In the genomic region with DNA sequence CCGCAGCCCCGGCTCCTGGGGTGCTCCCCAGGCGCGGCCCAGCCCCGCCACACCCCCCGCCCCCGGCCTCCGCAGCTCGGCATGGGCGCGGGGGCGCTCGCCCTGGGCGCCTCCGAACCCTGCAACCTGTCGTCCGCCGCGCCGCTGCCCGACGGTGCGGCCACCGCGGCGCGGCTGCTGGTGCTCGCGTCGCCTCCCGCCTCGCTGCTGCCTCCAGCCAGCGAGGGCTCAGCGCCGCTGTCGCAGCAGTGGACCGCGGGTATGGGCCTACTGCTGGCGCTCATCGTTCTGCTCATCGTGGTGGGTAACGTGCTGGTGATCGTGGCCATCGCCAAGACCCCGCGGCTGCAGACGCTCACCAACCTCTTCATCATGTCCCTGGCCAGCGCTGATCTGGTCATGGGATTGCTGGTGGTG, we compare ENCODE assay signal across 8 mouse cellular contexts. TPM values are rescaled to one million over a fixed set of nuclear protein-coding genes. Genes with fewer than 3 reads are reported as not detected.
DNase-seq lines count a peak whose midpoint lies in the region; ATAC-seq and TF ChIP-seq lines count a peak whose summit lies in the region.

No protein-coding gene starts in this region.

- no peaks in the 10 kb centered on the region; the same call in 1 of the 2 replicates for H3K4me1 ChIP-seq in cerebellum, adult 2 months (ENCODE audit: control insufficient read depth, insufficient read depth, low read length)
- H3K4me1 ChIP-seq in spleen, adult 2 months (ENCODE audit: control insufficient read depth, insufficient read depth, insufficient read length), result peaks cover 12% of the 10 kb centered on the region
- peaks cover 21% of the 10 kb centered on the region for H3K4me1 ChIP-seq in limb, embryonic 14.5 days (ENCODE audit: control insufficient read depth, insufficient read depth, low read length)

- no peak for ATAC-seq in limb, embryonic 14.5 days (ENCODE audit: low FRiP score, low read depth)

- peak overlapping the region; percentile 7 for H3K4me3 ChIP-seq in cerebellum, adult 2 months (replicated peaks; ENCODE audit: insufficient read depth, low read depth, low read length)
- peak overlapping the region; percentile 53; the same call in 1 of the 2 replicates for H3K4me3 ChIP-seq in spleen, adult 2 months (ENCODE audit: extremely low read depth, insufficient read depth, insufficient read length)
- H3K4me3 ChIP-seq in limb, embryonic 14.5 days (replicated peaks; ENCODE audit: low read length), result peak overlapping the region; percentile 51

- H3K36me3 ChIP-seq in spleen, adult 2 months (ENCODE audit: control insufficient read depth, insufficient read depth, low read length), result no peaks in the 10 kb centered on the region
- H3K36me3 ChIP-seq in limb, embryonic 14.5 days (ENCODE audit: control insufficient read depth, insufficient read depth, low read length), result no peaks in the 10 kb centered on the region

- H3K9ac ChIP-seq in limb, embryonic 14.5 days (ENCODE audit: low read depth, low read length, severe bottlenecking), result peak overlapping the region; percentile 56

- H3K4me2 ChIP-seq in limb, embryonic 14.5 days (replicated peaks; ENCODE audit: low read depth, low read length, severe bottlenecking), result peak overlapping the region; percentile 96

- TF ChIP-seq CTCF in cerebellum, adult 2 months (IDR thresholded peaks at IDR 0.05; ENCODE audit: borderline replicate concordance, insufficient read depth, low read depth, low read length), result no peak
- TF ChIP-seq CTCF in spleen, adult 2 months (IDR thresholded peaks at IDR 0.05; ENCODE audit: extremely low read depth, insufficient read depth, insufficient read length, insufficient replicate concordance), result no peak

- no peak overlapping the region for H3K27ac ChIP-seq in cerebellum, adult 2 months (ENCODE audit: insufficient read depth, low read length)
- H3K27ac ChIP-seq in spleen, adult 2 months (ENCODE audit: insufficient read depth, low read length), result peak overlapping the region; percentile 14; the same call in 1 of the 2 replicates
- no peak overlapping the region for H3K27ac ChIP-seq in limb, embryonic 14.5 days (replicated peaks; ENCODE audit: low read depth, low read length)

- under 1% methylated on average over 44 of the region's 48 CpGs for WGBS in cerebellum, adult 2 months
- 4% methylated on average over 36 of the region's 48 CpGs for WGBS in spleen, adult 2 months
- 0% methylated on average over 28 of the region's 48 CpGs for WGBS in limb, embryonic 14.5 days

- no peaks in the 10 kb centered on the region for H3K9me3 ChIP-seq in limb, embryonic 14.5 days (ENCODE audit: control insufficient read depth, low read length)

- no peak for TF ChIP-seq POLR2A in cerebellum, adult 2 months (IDR thresholded peaks at IDR 0.05; ENCODE audit: borderline replicate concordance, insufficient read depth, low read length)
- no peak for TF ChIP-seq POLR2A in spleen, adult 2 months (IDR thresholded peaks at IDR 0.05; ENCODE audit: low read depth, low read length)
- TF ChIP-seq POLR2A in limb, embryonic 14.5 days (IDR thresholded peaks at IDR 0.05; ENCODE audit: borderline replicate concordance, extremely low read depth, insufficient read depth, insufficient read length), result no peak

- H3K27me3 ChIP-seq in cerebellum, adult 2 months (ENCODE audit: control insufficient read depth, insufficient read depth, low read length), result peaks cover 6% of the 10 kb centered on the region; the same call in 1 of the 2 replicates
- peaks cover 32% of the 10 kb centered on the region for H3K27me3 ChIP-seq in spleen, adult 2 months (ENCODE audit: control insufficient read depth, insufficient read depth, low read length)
- H3K27me3 ChIP-seq in limb, embryonic 14.5 days (ENCODE audit: control insufficient read depth, insufficient read depth, low read length), result peaks cover 76% of the 10 kb centered on the region

- no peak for DNase-seq in cerebellum, adult 2 months
- DNase-seq in cerebellum, adult 9-11 months, result no peak
- DNase-seq in spleen, adult 2 months (ENCODE audit: low read depth in 1 of 2, low spot score in 2 of 2), result no peak
- DNase-seq in spleen, postnatal 14 days (ENCODE audit: low spot score in 2 of 2), result no peak
- DNase-seq in limb, embryonic 14.5 days (ENCODE audit: low spot score), result no peak
- peak; percentile 40 for DNase-seq in retina, postnatal 1 day
- DNase-seq in urinary bladder, adult 18-20 months (ENCODE audit: low spot score in 2 of 2), result no peak
- DNase-seq in adrenal gland, adult 2 months, result no peak

RNA-seq across cellular contexts. Expression of a gene that starts 0.3 kb away (rescaled TPM):
- polyA plus RNA-seq in cerebellum, adult 2 months (2012; rRNA removed), result 4.0 and 4.1 TPM in 2 replicates
- polyA plus RNA-seq in spleen, adult 2 months (2012; rRNA removed), result 7.7 and 12.6 TPM in 2 replicates
- polyA plus RNA-seq in limb, embryonic 14.5 days (2012; rRNA removed), result 1.7 and 2.3 TPM in 2 replicates
- polyA plus RNA-seq in limb, embryonic 14.5 days (2014; fragmentation: Nextera tagmentation; extraction: Ambion mirVana), result 1.3 and 1.9 TPM in 2 replicates
- 1 to 10 TPM; 2.1 to 7.5 TPM for total RNA-seq in adrenal gland, adult 2 months (2021)
- polyA plus RNA-seq in adrenal gland, adult 2 months (2012; rRNA removed), result 9.5 and 13.9 TPM in 2 replicates
